Mouse (Mus musculus) liver, embryonic 15.5 days (tissue): ENCODE data around the gene Samm50. TPM values are rescaled to one million over a fixed set of nuclear protein-coding genes. Genes with fewer than 3 reads are reported as not detected.
A peak's percentile ranks its signal among the peaks of the same experiment; 100 is the strongest.

Source experiments
- ATAC-seq: fragments of 200-750 bp; cut with Nextera tagmentation; 2 replicates; pipeline ENCODE4 v1.8.0; 2017; ENCODE audit warnings: moderate number of reproducible peaks, mild to moderate bottlenecking, moderate library complexity; ENCODE audit not compliant: insufficient read depth
- H3K27ac ChIP-seq: fragments of 300-500 bp; sonication (generic); replicated peaks from 2 replicates; pipeline ENCODE4 v1.5.1; 2015; ENCODE audit warnings: mild to moderate bottlenecking, inconsistent platforms
- H3K27me3 ChIP-seq: fragments of 300-500 bp; sonication (generic); 2 replicates; pipeline ENCODE4 v1.6.1; 2015; ENCODE audit warnings: mild to moderate bottlenecking, inconsistent platforms
- H3K36me3 ChIP-seq: fragments of 300-500 bp; sonication (generic); replicated peaks from 2 replicates; pipeline ENCODE4 v1.6.1; 2015; ENCODE audit warnings: moderate library complexity, mild to moderate bottlenecking, inconsistent platforms
- H3K4me1 ChIP-seq: fragments of 300-500 bp; sonication (generic); replicated peaks from 2 replicates; pipeline ENCODE4 v1.6.1; 2015; ENCODE audit warnings: inconsistent platforms
- H3K4me2 ChIP-seq: fragments of 300-500 bp; sonication (generic); 2 replicates; pipeline ENCODE4 v1.6.1; 2015; ENCODE audit warnings: moderate library complexity, mild to moderate bottlenecking, inconsistent platforms
- H3K4me3 ChIP-seq: fragments of 300-500 bp; sonication (generic); replicated peaks from 2 replicates; pipeline ENCODE4 v1.5.1; 2015; ENCODE audit warnings: mild to moderate bottlenecking, inconsistent platforms
- H3K9ac ChIP-seq: fragments of 300-500 bp; sonication (generic); 2 replicates; pipeline ENCODE4 v1.6.1; 2015; ENCODE audit warnings: moderate library complexity, mild to moderate bottlenecking, inconsistent platforms
- H3K9me3 ChIP-seq: fragments of 300-500 bp; sonication (generic); replicated peaks from 2 replicates; pipeline ENCODE4 v1.6.1; 2016; ENCODE audit warnings: inconsistent platforms
- WGBS: fragments of 180-500 bp; shearing (Covaris S2); methylation state at CpG from one replicate; pipeline ENCODE4 v1.1.7; 2015; ENCODE audit warnings: mixed read lengths; ENCODE audit not compliant: insufficient replicate concordance; 5-methylcytosine and 5-hydroxymethylcytosine counted together
- polyA plus RNA-seq: library from polyadenylated mRNA; unstranded; fragments of >200 nt; fragmentation: Nextera tagmentation; extraction: Ambion mirVana; gene quantifications from 2 replicates; pipeline ENCODE4 v1.2.1, GENCODE M21; 2015

Gene Samm50
- polyA plus RNA-seq, 1 experiment from 2014 or later: 71.0 TPM

GRCm38 (mm10) chr15:84241520-84241919 lies 49.5 kb downstream of the Samm50 start:
- H3K4me1 ChIP-seq: peaks cover 12% of the 10 kb centered on the region
- H3K9me3 ChIP-seq: no peaks in the 10 kb centered on the region
- no peak for ATAC-seq
- no peak overlapping the region for H3K4me3 ChIP-seq
- H3K9ac ChIP-seq: no peak overlapping the region
- H3K27me3 ChIP-seq: 0 out of 2 replicates have a peak, but pooled peaks cover 11% of the 10 kb centered on the region
- H3K27ac ChIP-seq: no peak overlapping the region
- 60% methylated on average over 7 of the region's 7 CpGs for WGBS
- H3K36me3 ChIP-seq: no peaks in the 10 kb centered on the region
- H3K4me2 ChIP-seq: no peak overlapping the region

GRCm38 (mm10) chr15:84245104-84245503 lies 53.1 kb downstream of the Samm50 start:
- Histone ChIP-seq H3K4me1 (no peaks in the 10 kb centered on the region), H3K9me3 (no peaks in the 10 kb centered on the region), H3K4me3 (no peak overlapping the region), H3K36me3 (no peaks in the 10 kb centered on the region), H3K9ac (no peak overlapping the region), H3K27ac (no peak overlapping the region), H3K4me2 (no peak overlapping the region), H3K27me3 (no peaks in the 10 kb centered on the region)
- WGBS: 70% methylated on average over 7 of the region's 7 CpGs
- no peak for ATAC-seq

- Histone ChIP-seq H3K9me3 (no peaks in the 10 kb centered on the region), H3K4me3 (no peak overlapping the region), H3K4me2 (no peak overlapping the region), H3K27me3 (no peaks in the 10 kb centered on the region), H3K36me3 (no peaks in the 10 kb centered on the region), H3K9ac (no peak overlapping the region), H3K4me1 (no peaks in the 10 kb centered on the region), H3K27ac (no peak overlapping the region)
- 71% methylated on average over 6 of the region's 6 CpGs for WGBS
- ATAC-seq: no peak
Observed at GRCm38 (mm10) chr15:84246195-84246594, 54.2 kb downstream of the Samm50 start.

GRCm38 (mm10) chr15:84247309-84247708 lies 55.3 kb downstream of the Samm50 start:
- 80% methylated on average over 3 of the region's 3 CpGs for WGBS
- no peak overlapping the region for H3K9ac ChIP-seq
- ATAC-seq: no peak

GRCm38 (mm10) chr15:84251227-84251626 lies 59.2 kb downstream of the Samm50 start:
- H3K9ac ChIP-seq: no peak overlapping the region
- no peaks in the 10 kb centered on the region for H3K36me3 ChIP-seq
- H3K4me1 ChIP-seq: peaks cover 13% of the 10 kb centered on the region
- WGBS: 78% methylated on average over 13 of the region's 13 CpGs
- no peaks in the 10 kb centered on the region for H3K27me3 ChIP-seq
- no peaks in the 10 kb centered on the region for H3K9me3 ChIP-seq
- no peak overlapping the region for H3K27ac ChIP-seq
- no peak overlapping the region for H3K4me2 ChIP-seq
- no peak for ATAC-seq
- H3K4me3 ChIP-seq: no peak overlapping the region

More at GRCm38 (mm10) chr15:84247309-84247708, 55.3 kb downstream of the Samm50 start:
- Histone ChIP-seq H3K36me3 (no peaks in the 10 kb centered on the region), H3K9me3 (no peaks in the 10 kb centered on the region), H3K4me3 (no peak overlapping the region), H3K4me1 (no peaks in the 10 kb centered on the region), H3K4me2 (no peak overlapping the region), H3K27me3 (no peaks in the 10 kb centered on the region), H3K27ac (no peak overlapping the region)

GRCm38 (mm10) chr15:84252645-84253044 lies 60.6 kb downstream of the Samm50 start:
- no peaks in the 10 kb centered on the region for H3K36me3 ChIP-seq
- H3K27me3 ChIP-seq: no peaks in the 10 kb centered on the region
- H3K4me2 ChIP-seq: no peak overlapping the region
- ATAC-seq: no peak
- H3K9ac ChIP-seq: no peak overlapping the region
- WGBS: 76% methylated on average over 7 of the region's 7 CpGs
- H3K4me3 ChIP-seq: no peak overlapping the region
- H3K27ac ChIP-seq: no peak overlapping the region
- H3K4me1 ChIP-seq: peaks cover 24% of the 10 kb centered on the region
- no peaks in the 10 kb centered on the region for H3K9me3 ChIP-seq

GRCm38 (mm10) chr15:84253757-84254156 lies 61.7 kb downstream of the Samm50 start:
- no peak overlapping the region for H3K9ac ChIP-seq
- 53% methylated on average over 11 of the region's 11 CpGs for WGBS
- no peaks in the 10 kb centered on the region for H3K9me3 ChIP-seq
- peaks cover 24% of the 10 kb centered on the region for H3K4me1 ChIP-seq
- H3K36me3 ChIP-seq: no peaks in the 10 kb centered on the region
- H3K4me3 ChIP-seq: no peak overlapping the region
- ATAC-seq: no peak
- no peaks in the 10 kb centered on the region for H3K27me3 ChIP-seq
- H3K4me2 ChIP-seq: no peak overlapping the region
- no peak overlapping the region for H3K27ac ChIP-seq

GRCm38 (mm10) chr15:84254387-84254786 lies 62.3 kb downstream of the Samm50 start:
- no peaks in the 10 kb centered on the region for H3K36me3 ChIP-seq
- no peaks in the 10 kb centered on the region for H3K27me3 ChIP-seq
- H3K27ac ChIP-seq: no peak overlapping the region
- WGBS: 69% methylated on average over 8 of the region's 8 CpGs
- no peak for ATAC-seq
- H3K4me1 ChIP-seq: peaks cover 24% of the 10 kb centered on the region
- H3K4me3 ChIP-seq: no peak overlapping the region
- H3K9ac ChIP-seq: no peak overlapping the region
- no peak overlapping the region for H3K4me2 ChIP-seq
- H3K9me3 ChIP-seq: no peaks in the 10 kb centered on the region

GRCm38 (mm10) chr15:84256254-84256850 lies 64.3 kb downstream of the Samm50 start:
- peak; percentile 22; the same call in 1 of the 2 replicates for ATAC-seq
- no peak overlapping the region for H3K27ac ChIP-seq

GRCm38 (mm10) chr15:84256864-84257263 lies 64.8 kb downstream of the Samm50 start:
- no peak overlapping the region for H3K4me3 ChIP-seq
- H3K9me3 ChIP-seq: no peaks in the 10 kb centered on the region
- H3K4me2 ChIP-seq: no peak overlapping the region
- 24% methylated on average over 5 of the region's 5 CpGs for WGBS
- H3K9ac ChIP-seq: no peak overlapping the region
- H3K4me1 ChIP-seq: peaks cover 32% of the 10 kb centered on the region
- H3K36me3 ChIP-seq: no peaks in the 10 kb centered on the region
- H3K27me3 ChIP-seq: no peaks in the 10 kb centered on the region
- H3K27ac ChIP-seq: no peak overlapping the region
- peak; percentile 51 for ATAC-seq

More at GRCm38 (mm10) chr15:84256254-84256850, 64.3 kb downstream of the Samm50 start:
- Histone ChIP-seq H3K4me1 (peaks cover 32% of the 10 kb centered on the region), H3K27me3 (no peaks in the 10 kb centered on the region), H3K36me3 (no peaks in the 10 kb centered on the region), H3K4me3 (no peak overlapping the region), H3K9me3 (no peaks in the 10 kb centered on the region), H3K9ac (no peak overlapping the region), H3K4me2 (no peak overlapping the region)
- 56% methylated on average over 12 of the region's 12 CpGs for WGBS

- Histone ChIP-seq H3K4me3 (no peak overlapping the region), H3K4me2 (no peak overlapping the region), H3K36me3 (no peaks in the 10 kb centered on the region), H3K9me3 (no peaks in the 10 kb centered on the region), H3K9ac (no peak overlapping the region), H3K27me3 (no peaks in the 10 kb centered on the region), H3K27ac (no peak overlapping the region), H3K4me1 (peaks cover 31% of the 10 kb centered on the region)
- no peak for ATAC-seq
- WGBS: 77% methylated on average over 9 of the region's 9 CpGs
Observed at GRCm38 (mm10) chr15:84258602-84259355, 66.7 kb downstream of the Samm50 start.
